Mouse (Mus musculus): Measurements from ENCODE around the gene Gm5148. TPM values are rescaled to one million over a fixed set of nuclear protein-coding genes. Genes with fewer than 3 reads are reported as not detected.

Gm5148 gene
- total RNA-seq, 2 experiments from 2014 or later, result 0.25 to 0.43 TPM

GRCm38 (mm10) chr3:37737407-37737806, 13.1 kb upstream of the Gm5148 start:
- DNase-seq, result peak; percentile 85

GRCm38 (mm10) chr3:37735166-37735565, 10.9 kb upstream of the Gm5148 start:
- no peak for DNase-seq

GRCm38 (mm10) chr3:37729142-37729541, 4.9 kb upstream of the Gm5148 start:
- peak; percentile 75 for DNase-seq

- DNase-seq, result no peak
Measured at GRCm38 (mm10) chr3:37728112-37729100, 4.1 kb upstream of the Gm5148 start.

- no peak for DNase-seq
Measured at GRCm38 (mm10) chr3:37727392-37727791, 3.1 kb upstream of the Gm5148 start.

- DNase-seq, result peak; percentile 59
Measured at GRCm38 (mm10) chr3:37726501-37727140, 2.3 kb upstream of the Gm5148 start.

GRCm38 (mm10) chr3:37724946-37725735, 851 bp upstream of the Gm5148 start:
- DNase-seq, result no peak

- peak; percentile 23 for DNase-seq
Measured at GRCm38 (mm10) chr3:37723662-37724170, 574 bp downstream of the Gm5148 start.

GRCm38 (mm10) chr3:37723061-37723521, 1.2 kb downstream of the Gm5148 start:
- DNase-seq, result no peak

GRCm38 (mm10) chr3:37722487-37723060, 1.7 kb downstream of the Gm5148 start:
- no peak for DNase-seq

- no peak for DNase-seq
Measured at GRCm38 (mm10) chr3:37716992-37717391, 7.3 kb downstream of the Gm5148 start.

GRCm38 (mm10) chr3:37715734-37716133, 8.6 kb downstream of the Gm5148 start:
- no peak for DNase-seq

- peak; percentile 71 for DNase-seq
Measured at GRCm38 (mm10) chr3:37712501-37712900, 11.8 kb downstream of the Gm5148 start.

GRCm38 (mm10) chr3:37711639-37712038, 12.7 kb downstream of the Gm5148 start:
- no peak for DNase-seq

GRCm38 (mm10) chr3:37707801-37708200, 16.5 kb downstream of the Gm5148 start:
- DNase-seq, result no peak

GRCm38 (mm10) chr3:37706439-37706838, 17.9 kb downstream of the Gm5148 start:
- peak; percentile 33 for DNase-seq

- no peak for DNase-seq
Measured at GRCm38 (mm10) chr3:37705436-37705835, 18.9 kb downstream of the Gm5148 start.

GRCm38 (mm10) chr3:37704701-37705279, 19.5 kb downstream of the Gm5148 start:
- DNase-seq, result peak; percentile 49

- DNase-seq, result no peak
Measured at GRCm38 (mm10) chr3:37703066-37703465, 21.2 kb downstream of the Gm5148 start.

GRCm38 (mm10) chr3:37693552-37693951, 30.7 kb downstream of the Gm5148 start:
- no peak for DNase-seq

GRCm38 (mm10) chr3:37692945-37693344, 31.3 kb downstream of the Gm5148 start:
- DNase-seq, result no peak
